Mouse (Mus musculus) layer of hippocampus, postnatal 10 days (tissue): ENCODE results near the gene Slco6d1. TPM values are rescaled to one million over a fixed set of nuclear protein-coding genes. Genes with fewer than 3 reads are reported as not detected.
"Not testable (repeated sequence)": the region's sequence is repeated elsewhere in the genome, so short reads cannot be mapped to it uniquely, and the experiment has no call there.

ENCODE experiments used
- DNase-seq, 2 experiments: peaks; one replicate each; pipeline ENCODE4 v3.0.0; 2021; ENCODE audit warnings: low spot score in 2 of 2
- long read RNA-seq: library from polyadenylated mRNA; stranded (forward); transcript quantifications from one replicate; pipeline ENCODE4 v2.0.0, GENCODE M21; 2023
- microRNA-seq, 2 experiments: library from miRNA; unstranded; fragments of <30 nt; microRNA quantifications; one replicate each; pipeline ENCODE4 v1.2.0; 2021
- total RNA-seq, 2 experiments: library from RNA; stranded (reverse); gene quantifications; 2 replicates each; pipeline ENCODE4 v1.2.3; 2021

Slco6d1 gene
- total RNA-seq, result not detected
- long read RNA-seq, result 0 reads

- no peak for DNase-seq
Observed at GRCm38 (mm10) chr1:98420824-98421223, at the start of gene Slco6d1. Slco6d1 (plus strand) TSS chr1:98421124.

- DNase-seq, result no peak
Observed at GRCm38 (mm10) chr1:98392001-98392400, 28.9 kb upstream of the Slco6d1 start.

- no peak for DNase-seq
Observed at GRCm38 (mm10) chr1:98447929-98448328, 27.0 kb downstream of the Slco6d1 start.

GRCm38 (mm10) chr1:98459224-98459623, 38.3 kb downstream of the Slco6d1 start:
- DNase-seq, result not testable (repeated sequence)

- not testable (repeated sequence) for DNase-seq
Observed at GRCm38 (mm10) chr1:98476381-98476780, 55.5 kb downstream of the Slco6d1 start.

GRCm38 (mm10) chr1:98479243-98479642, 58.3 kb downstream of the Slco6d1 start:
- no peak for DNase-seq

- no peak for DNase-seq
Observed at GRCm38 (mm10) chr1:98505982-98506381, 85.1 kb downstream of the Slco6d1 start.

- peak in 1 of 2 experiments; percentile 12 for DNase-seq
Observed at GRCm38 (mm10) chr1:98522977-98523376, 102.1 kb downstream of the Slco6d1 start.

- no peak for DNase-seq
Observed at GRCm38 (mm10) chr1:98523537-98523936, 102.6 kb downstream of the Slco6d1 start.

- DNase-seq, result not testable (repeated sequence)
Observed at GRCm38 (mm10) chr1:98528368-98528767, 107.4 kb downstream of the Slco6d1 start.

- DNase-seq, result no peak
Observed at GRCm38 (mm10) chr1:98545372-98545771, 124.4 kb downstream of the Slco6d1 start.

GRCm38 (mm10) chr1:98554388-98554787, 133.5 kb downstream of the Slco6d1 start:
- no peak for DNase-seq

- DNase-seq, result no peak
Observed at GRCm38 (mm10) chr1:98565701-98566100, 144.8 kb downstream of the Slco6d1 start.

Small RNA genes lying within 50 kb of the gene (microRNA-seq; reads per million reads assigned to microRNA genes)
- 0 reads per million in 2 experiments for gene Gm26134
